Mouse (Mus musculus) limb, embryonic 11.5 days (tissue): ENCODE results near the gene Taf13. TPM values are rescaled to one million over a fixed set of nuclear protein-coding genes. Genes with fewer than 3 reads are reported as not detected.

ENCODE experiments used
- ATAC-seq: fragments of 200-750 bp; cut with Nextera tagmentation; 2 replicates; pipeline ENCODE4 v1.8.0; 2017; ENCODE audit warnings: low read depth; ENCODE audit not compliant: insufficient number of reproducible peaks, low FRiP score, low TSS enrichment
- DNase-seq: peaks from one replicate; pipeline ENCODE4 v3.0.0-alpha.2; 2015; ENCODE audit warnings: low spot score
- H3K27ac ChIP-seq: fragments of 300-500 bp; sonication (generic); replicated peaks from 2 replicates; pipeline ENCODE4 v1.5.1; 2014; ENCODE audit warnings: low read depth, mild to moderate bottlenecking, low read length
- H3K27me3 ChIP-seq: fragments of 300-500 bp; sonication (generic); 2 replicates; pipeline ENCODE4 v1.6.1; 2014; ENCODE audit warnings: mild to moderate bottlenecking, low read length, mixed read lengths; ENCODE audit not compliant: control insufficient read depth, insufficient read depth
- H3K36me3 ChIP-seq: fragments of 300-500 bp; sonication (generic); 2 replicates; pipeline ENCODE4 v1.6.1; 2014; ENCODE audit warnings: mild to moderate bottlenecking, low read length, moderate library complexity, mixed read lengths; ENCODE audit not compliant: control insufficient read depth, insufficient read depth
- H3K4me1 ChIP-seq: fragments of 300-500 bp; sonication (generic); 2 replicates; pipeline ENCODE4 v1.6.1; 2014; ENCODE audit warnings: low read length, mixed read lengths; ENCODE audit not compliant: control insufficient read depth, insufficient read depth
- H3K4me2 ChIP-seq: fragments of 300-500 bp; sonication (generic); 2 replicates; pipeline ENCODE4 v1.6.1; 2014; ENCODE audit warnings: low read depth, mild to moderate bottlenecking, moderate library complexity; ENCODE audit not compliant: severe bottlenecking
- H3K4me3 ChIP-seq: fragments of 300-500 bp; sonication (generic); 2 replicates; pipeline ENCODE4 v1.5.1; 2014; ENCODE audit warnings: low read depth, low read length
- H3K9ac ChIP-seq: fragments of 300-500 bp; sonication (generic); 2 replicates; pipeline ENCODE4 v1.6.1; 2014; ENCODE audit warnings: mild to moderate bottlenecking, low read length
- H3K9me3 ChIP-seq: fragments of 300-500 bp; sonication (generic); 2 replicates; pipeline ENCODE4 v1.6.1; 2016; ENCODE audit warnings: low read length; ENCODE audit not compliant: control insufficient read depth
- WGBS: fragments of 180-500 bp; shearing (Covaris S2); extraction: QIAGEN DNeasy Blood & Tissue Kit; methylation state at CpG from one replicate; pipeline ENCODE4 v1.1.7; 2014; 5-methylcytosine and 5-hydroxymethylcytosine counted together
- polyA plus RNA-seq: library from polyadenylated mRNA; unstranded; fragments of >200 nt; fragmentation: Nextera tagmentation; extraction: Ambion mirVana; gene quantifications from 2 replicates; pipeline ENCODE4 v1.2.1, GENCODE M21; 2014

Gene Taf13
- polyA plus RNA-seq, result 48.1 and 54.8 TPM in 2 replicates

DNA sequence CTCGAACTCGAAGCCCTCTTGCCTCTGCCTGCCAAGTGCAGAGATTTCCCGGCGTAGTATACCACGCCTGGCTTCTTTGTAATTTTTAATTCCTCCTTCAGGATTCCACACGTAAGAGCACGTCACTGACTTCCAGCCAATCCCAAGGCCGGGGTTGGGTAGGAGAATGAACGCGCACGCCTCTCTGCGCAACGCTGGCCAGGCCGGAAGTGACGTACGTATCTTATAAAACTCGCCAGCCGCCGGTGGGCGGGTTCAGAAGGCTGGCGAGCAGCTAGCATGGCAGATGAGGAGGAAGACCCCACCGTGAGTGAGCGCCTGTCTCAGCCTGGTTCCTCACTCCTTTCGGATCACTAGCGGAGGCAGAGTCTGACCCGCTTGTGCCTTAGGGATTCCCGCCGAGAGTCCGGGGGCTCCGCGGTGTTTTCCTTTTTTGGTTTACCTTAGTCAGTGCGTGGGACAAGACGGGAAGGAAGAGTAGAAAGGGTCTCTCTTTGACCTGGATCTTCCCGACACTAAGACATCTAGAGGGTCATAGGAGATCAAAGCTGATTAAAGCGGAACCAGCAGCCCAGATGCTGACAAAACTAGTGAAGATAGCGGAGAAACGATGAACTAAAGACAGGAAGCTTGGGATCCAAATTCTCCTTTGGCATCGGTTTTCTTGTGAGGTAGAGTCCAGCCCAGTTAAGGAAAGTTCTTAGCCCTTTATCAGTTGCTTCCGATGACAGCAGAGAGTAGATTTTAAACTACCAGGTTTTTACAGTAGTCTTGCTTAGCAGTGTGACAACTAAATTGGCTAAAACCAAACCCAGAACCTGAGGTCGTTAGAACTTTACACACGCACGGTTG is at the start of gene Taf13:
Gene Taf13 (plus strand): TSS at position 256 of the 852 bp plus-strand sequence.
- DNase-seq, result peak; percentile 96
- H3K36me3 ChIP-seq, result no peaks in the 10 kb centered on the region
- no peak within 1 kb of the TSS for H3K27ac ChIP-seq
- peak; percentile 98 for ATAC-seq
- peak within 1 kb of the TSS; percentile 82 for H3K9ac ChIP-seq
- 0 out of 2 replicates have a peak, but pooled peaks cover 5% of the 10 kb centered on the region for H3K4me1 ChIP-seq
- H3K4me3 ChIP-seq, result peak within 1 kb of the TSS; percentile 63
- no peaks in the 10 kb centered on the region for H3K9me3 ChIP-seq
- under 1% methylated on average over 42 of the region's 42 CpGs for WGBS
- H3K4me2 ChIP-seq, result peak within 1 kb of the TSS; percentile 77
- H3K27me3 ChIP-seq, result no peaks in the 10 kb centered on the region

DNA sequence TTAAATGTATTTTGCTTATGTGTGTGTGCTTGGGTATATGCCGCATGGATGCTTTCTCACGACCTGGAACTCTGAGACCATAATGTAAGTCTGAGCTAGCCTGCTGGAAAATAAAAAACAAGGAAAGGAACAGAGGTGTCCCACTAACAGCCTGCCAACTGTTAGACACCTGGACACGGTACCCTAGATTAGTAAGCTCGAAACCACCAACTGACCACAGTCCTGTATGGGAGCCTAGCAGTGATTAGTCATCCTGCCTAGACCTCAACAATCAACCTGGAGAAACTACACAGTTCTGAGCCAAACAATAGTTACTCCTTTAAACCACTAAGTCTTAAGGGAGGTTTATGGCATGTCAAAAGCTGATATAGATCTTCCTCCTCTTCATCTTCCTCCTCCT is 48.1 kb upstream of the Taf13 start:
- Histone ChIP-seq H3K4me2 (no peak overlapping the region), H3K9ac (no peak overlapping the region), H3K9me3 (no peaks in the 10 kb centered on the region), H3K4me3 (no peak overlapping the region), H3K27ac (no peak overlapping the region), H3K27me3 (no peaks in the 10 kb centered on the region), H3K36me3 (no peaks in the 10 kb centered on the region), H3K4me1 (no peaks in the 10 kb centered on the region)
- DNase-seq (no peak), ATAC-seq (no peak)
- 88% methylated on average over 4 of the region's 4 CpGs for WGBS

DNA sequence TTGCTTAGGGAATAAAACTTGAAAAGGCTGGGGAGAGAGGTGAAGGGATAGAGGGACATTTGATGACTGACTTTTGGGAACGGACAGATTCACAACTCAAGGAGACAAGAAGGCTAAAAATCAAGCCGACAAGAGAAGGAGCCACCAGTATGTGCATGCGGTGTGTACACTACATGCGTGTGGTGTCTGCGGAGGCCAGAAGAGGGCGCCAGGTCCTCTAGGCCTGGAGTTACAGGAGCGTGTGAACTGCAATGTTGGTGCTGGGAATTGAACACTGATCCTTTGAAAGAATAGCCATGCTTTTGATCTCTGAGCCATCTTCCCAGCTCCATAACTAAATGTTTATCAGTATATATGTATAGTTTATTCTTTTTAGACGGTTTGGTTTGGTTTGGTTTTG is 43.0 kb upstream of the Taf13 start:
- H3K36me3 ChIP-seq, result no peaks in the 10 kb centered on the region
- no peak overlapping the region for H3K27ac ChIP-seq
- DNase-seq (no peak), ATAC-seq (no peak)
- H3K4me1 ChIP-seq, result no peaks in the 10 kb centered on the region
- 93% methylated on average over 8 of the region's 8 CpGs for WGBS
- H3K4me2 ChIP-seq, result no peak overlapping the region
- H3K9ac ChIP-seq, result no peak overlapping the region
- H3K4me3 ChIP-seq, result no peak overlapping the region
- H3K27me3 ChIP-seq, result no peaks in the 10 kb centered on the region
- H3K9me3 ChIP-seq, result no peaks in the 10 kb centered on the region

DNA sequence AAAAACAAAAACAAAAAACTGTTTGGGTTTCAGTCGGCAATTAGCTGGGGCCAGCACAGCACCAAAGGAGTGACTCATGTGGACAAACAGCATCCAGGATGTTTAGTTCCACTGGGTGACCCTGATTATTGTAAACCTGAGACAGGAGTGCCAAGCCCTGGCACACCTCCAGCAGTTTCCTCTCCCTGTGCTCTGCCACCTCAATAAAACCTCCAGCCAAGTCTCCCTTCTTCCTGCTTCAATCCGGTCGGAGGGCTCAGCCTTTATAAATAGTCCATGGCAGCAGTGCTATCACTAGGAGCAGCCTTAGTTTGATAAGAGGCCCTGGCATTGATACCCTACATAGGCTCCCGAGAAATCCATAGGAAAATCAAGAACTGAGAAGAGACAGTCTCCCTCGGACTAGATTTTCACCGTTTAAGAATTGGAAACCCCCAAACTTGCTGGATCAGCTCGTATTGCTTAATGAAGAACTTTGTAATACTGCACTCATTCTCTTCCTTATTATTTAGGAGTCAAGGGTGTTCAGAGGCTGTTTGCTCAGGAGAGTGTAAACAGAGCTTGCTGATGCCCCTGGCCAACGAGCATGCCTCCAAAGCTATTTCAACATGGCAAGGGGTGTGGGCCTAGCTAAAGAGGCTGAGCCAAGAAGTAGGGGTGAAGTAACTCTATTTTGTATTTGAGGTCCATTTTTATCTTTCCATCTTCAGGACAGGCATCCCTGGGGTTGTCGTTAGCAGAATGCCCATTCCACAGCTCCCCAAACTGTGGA is 38.2 kb upstream of the Taf13 start:
- H3K4me2 ChIP-seq, result no peak overlapping the region
- no peaks in the 10 kb centered on the region for H3K9me3 ChIP-seq
- 0 out of 2 replicates have a peak, but pooled peaks cover 2% of the 10 kb centered on the region for H3K4me1 ChIP-seq
- H3K36me3 ChIP-seq, result no peaks in the 10 kb centered on the region
- ATAC-seq, result no peak
- H3K27me3 ChIP-seq, result peaks cover 16% of the 10 kb centered on the region
- H3K4me3 ChIP-seq, result no peak overlapping the region
- H3K9ac ChIP-seq, result no peak overlapping the region
- WGBS, result 79% methylated on average over 9 of the region's 9 CpGs
- H3K27ac ChIP-seq, result no peak overlapping the region
- DNase-seq, result no peak

DNA sequence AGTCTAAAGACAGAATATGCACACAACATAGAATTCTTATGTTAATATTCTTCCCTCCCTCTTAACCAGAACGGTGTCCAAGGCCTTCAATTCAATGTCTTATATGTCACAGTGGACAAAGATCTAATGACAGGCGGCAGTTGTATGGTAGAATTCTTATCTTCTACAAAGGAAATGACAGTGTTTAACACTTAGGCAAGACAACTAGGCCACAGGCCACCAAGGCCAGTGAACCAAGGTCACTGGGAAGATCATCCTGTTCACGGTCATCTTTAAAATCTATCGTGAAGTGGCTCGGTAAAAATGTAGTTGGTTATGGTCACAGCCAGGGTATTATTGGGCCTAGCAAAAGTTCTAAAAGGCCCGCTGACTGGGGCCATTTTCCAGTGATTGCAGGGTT is 37.5 kb upstream of the Taf13 start, which contains the start of gene 1700013F07Rik:
Gene 1700013F07Rik (plus strand): TSS at position 200 of the 400 bp plus-strand sequence.
- Histone ChIP-seq H3K4me3 (no peak within 1 kb of the TSS), H3K4me1 (0 out of 2 replicates have a peak, but pooled peaks cover 2% of the 10 kb centered on the region), H3K9ac (no peak within 1 kb of the TSS), H3K4me2 (no peak within 1 kb of the TSS), H3K9me3 (no peaks in the 10 kb centered on the region), H3K36me3 (no peaks in the 10 kb centered on the region), H3K27ac (no peak within 1 kb of the TSS), H3K27me3 (peaks cover 16% of the 10 kb centered on the region)
- no peak for DNase-seq
- WGBS, result 93% methylated on average over 6 of the region's 6 CpGs
- ATAC-seq, result no peak

DNA sequence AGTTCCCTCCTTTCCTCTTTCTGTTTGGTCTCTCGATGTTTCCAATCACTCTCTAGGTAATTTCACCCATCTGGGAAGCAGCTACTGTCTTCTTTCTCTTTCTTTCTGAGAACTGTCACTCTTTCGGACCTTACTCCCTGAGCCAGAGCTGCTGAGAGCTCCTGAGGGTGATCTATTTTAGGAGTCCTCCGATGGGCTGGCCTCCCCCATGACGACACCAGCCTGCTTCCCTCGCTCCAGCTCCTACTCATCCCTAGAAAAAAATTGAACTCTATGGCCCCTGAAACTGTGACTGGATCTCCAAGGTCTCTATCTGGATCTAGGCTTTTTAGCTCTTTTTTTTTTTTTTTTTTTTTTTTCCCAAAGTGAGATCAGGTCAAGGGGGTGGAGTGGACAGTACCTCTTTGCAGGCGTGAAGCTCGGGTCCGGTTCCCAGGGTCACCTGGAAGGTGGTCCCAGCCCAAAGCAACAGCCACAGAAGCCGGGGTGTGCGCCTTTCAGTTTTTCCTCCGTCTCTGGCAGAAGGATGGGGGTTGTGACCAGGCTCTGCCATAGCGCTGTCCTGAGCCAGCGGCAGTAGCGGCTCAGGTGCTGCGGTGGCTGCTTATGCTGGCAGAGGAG is 35.5 kb upstream of the Taf13 start:
- ATAC-seq (no peak), DNase-seq (no peak)
- Histone ChIP-seq H3K36me3 (no peaks in the 10 kb centered on the region), H3K4me3 (peak overlapping the region; percentile 38), H3K4me1 (0 out of 2 replicates have a peak, but pooled peaks cover 2% of the 10 kb centered on the region), H3K9me3 (no peaks in the 10 kb centered on the region), H3K4me2 (peak overlapping the region; percentile 84), H3K9ac (no peak overlapping the region), H3K27me3 (peaks cover 16% of the 10 kb centered on the region), H3K27ac (no peak overlapping the region)
- 7% methylated on average over 15 of the region's 15 CpGs for WGBS

DNA sequence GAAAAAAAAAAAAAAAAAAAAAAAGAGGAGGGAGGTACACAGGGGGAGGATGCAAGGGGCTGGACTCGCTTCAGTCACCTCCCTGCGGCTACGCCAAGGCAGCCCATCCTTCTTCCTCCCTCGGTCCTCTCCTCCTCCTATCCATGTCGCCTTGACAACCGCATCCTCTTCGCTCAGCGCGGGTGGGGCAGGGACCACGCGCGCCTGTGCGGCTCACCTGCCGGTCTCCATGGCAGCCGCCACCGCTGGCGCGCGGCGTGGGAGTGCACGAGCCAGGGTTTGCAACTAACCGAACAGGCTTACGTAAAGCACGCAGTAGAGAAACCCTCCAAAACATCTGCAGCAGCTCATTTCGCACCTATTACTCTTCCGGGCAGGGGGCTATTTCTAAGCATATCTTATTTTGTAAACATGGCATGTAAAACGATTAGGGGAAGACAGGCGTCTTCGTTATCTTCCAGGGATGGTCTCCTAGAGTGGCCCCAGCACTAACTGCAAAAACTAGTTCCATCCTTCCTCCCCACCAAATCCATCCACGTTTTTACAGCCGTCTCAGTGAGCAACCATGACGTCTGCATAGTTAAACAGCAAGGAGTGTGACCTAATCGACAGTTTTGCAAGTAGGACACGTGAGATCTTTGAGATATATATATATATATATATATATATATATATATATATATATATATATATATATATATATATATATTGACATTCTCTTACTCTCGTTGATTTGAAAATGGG is 34.8 kb upstream of the Taf13 start, which contains the start of gene 5330417C22Rik:
Gene 5330417C22Rik (minus strand): TSS at position 20 of the 744 bp plus-strand sequence.
- 2% methylated on average over 35 of the region's 35 CpGs for WGBS
- Histone ChIP-seq H3K27me3 (peaks cover 16% of the 10 kb centered on the region), H3K4me2 (peak within 1 kb of the TSS; percentile 84), H3K4me1 (0 out of 2 replicates have a peak, but pooled peaks cover 2% of the 10 kb centered on the region), H3K9ac (peak within 1 kb of the TSS; percentile 13; the same call in 1 of the 2 replicates), H3K4me3 (peak within 1 kb of the TSS; percentile 38), H3K36me3 (no peaks in the 10 kb centered on the region), H3K9me3 (no peaks in the 10 kb centered on the region), H3K27ac (no peak within 1 kb of the TSS)
- peak; percentile 77 for ATAC-seq
- DNase-seq, result peak; percentile 58
